7 mouse cellular contexts compared by ENCODE assay signal in genomic region chr8:83200191-83201177, GRCm38 (mm10). TPM values are rescaled to one million over a fixed set of nuclear protein-coding genes. Genes with fewer than 3 reads are reported as not detected.
DNase-seq lines count a peak whose midpoint lies in the region; ATAC-seq lines count a peak whose summit lies in the region.

No protein-coding gene starts in this region.

- H3K4me2 ChIP-seq in midbrain, embryonic 14.5 days (ENCODE audit: low read length): no peak overlapping the region
- no peak overlapping the region for H3K4me2 ChIP-seq in midbrain, embryonic 11.5 days
- H3K4me2 ChIP-seq in intestine, embryonic 16.5 days (ENCODE audit: low read depth, low read length): peak overlapping the region; percentile 33; the same call in 1 of the 2 replicates

- peaks cover 15% of the 10 kb centered on the region for H3K4me1 ChIP-seq in midbrain, embryonic 14.5 days (ENCODE audit: control insufficient read depth, insufficient read depth, low read length)
- H3K4me1 ChIP-seq in midbrain, embryonic 11.5 days (ENCODE audit: control insufficient read depth, insufficient read depth, low read length): no peaks in the 10 kb centered on the region
- peaks cover 12% of the 10 kb centered on the region for H3K4me1 ChIP-seq in intestine, embryonic 16.5 days (ENCODE audit: control insufficient read depth, insufficient read depth, low read length)

- 72% methylated on average over 16 of the region's 16 CpGs for WGBS in midbrain, embryonic 14.5 days
- 87% methylated on average over 16 of the region's 16 CpGs for WGBS in midbrain, embryonic 11.5 days
- 54% methylated on average over 16 of the region's 16 CpGs for WGBS in intestine, embryonic 16.5 days

- H3K27me3 ChIP-seq in midbrain, embryonic 14.5 days (ENCODE audit: control insufficient read depth, insufficient read depth, low read length): no peaks in the 10 kb centered on the region
- no peaks in the 10 kb centered on the region for H3K27me3 ChIP-seq in midbrain, embryonic 11.5 days (ENCODE audit: control insufficient read depth, insufficient read depth, low read length)
- H3K27me3 ChIP-seq in intestine, embryonic 16.5 days (replicated peaks; ENCODE audit: control insufficient read depth, insufficient read depth, low read length): no peaks in the 10 kb centered on the region

- H3K9me3 ChIP-seq in midbrain, embryonic 14.5 days (ENCODE audit: control insufficient read depth, low read length): no peaks in the 10 kb centered on the region
- no peaks in the 10 kb centered on the region for H3K9me3 ChIP-seq in midbrain, embryonic 11.5 days (ENCODE audit: control insufficient read depth, low read length)
- H3K9me3 ChIP-seq in intestine, embryonic 16.5 days (ENCODE audit: control insufficient read depth, low read length): no peaks in the 10 kb centered on the region

- ATAC-seq in midbrain, embryonic 14.5 days (ENCODE audit: low FRiP score, low TSS enrichment): no peak
- ATAC-seq in midbrain, embryonic 11.5 days (ENCODE audit: low FRiP score): no peak
- peak; percentile 78 for ATAC-seq in intestine, embryonic 16.5 days
- 0 out of 2 replicates have a peak, but pooled peaks have one; percentile 31 for ATAC-seq in megakaryocyte, adult 5-6 weeks (ENCODE audit: poor library complexity, severe bottlenecking)

- H3K9ac ChIP-seq in midbrain, embryonic 14.5 days (replicated peaks; ENCODE audit: low read length): no peak overlapping the region
- H3K9ac ChIP-seq in midbrain, embryonic 11.5 days (ENCODE audit: low read length): no peak overlapping the region
- no peak overlapping the region for H3K9ac ChIP-seq in intestine, embryonic 16.5 days (ENCODE audit: low read depth, low read length)

- peak; percentile 58 for DNase-seq in midbrain, embryonic 14.5 days
- no peak for DNase-seq in midbrain, embryonic 11.5 days (ENCODE audit: low spot score, missing footprints)
- DNase-seq in cerebellum, adult 11 months: peak; percentile 76
- DNase-seq in gastrocnemius, postnatal 10 days: peak; percentile 20
- DNase-seq in thymus, postnatal 0 days (ENCODE audit: low spot score): no peak

- H3K4me3 ChIP-seq in midbrain, embryonic 14.5 days (replicated peaks; ENCODE audit: low read depth, low read length): no peak overlapping the region
- no peak overlapping the region for H3K4me3 ChIP-seq in midbrain, embryonic 11.5 days (ENCODE audit: low read depth, low read length)
- H3K4me3 ChIP-seq in intestine, embryonic 16.5 days (ENCODE audit: low read length): no peak overlapping the region

- no peaks in the 10 kb centered on the region for H3K36me3 ChIP-seq in midbrain, embryonic 14.5 days (ENCODE audit: control insufficient read depth, insufficient read depth, low read length)
- H3K36me3 ChIP-seq in midbrain, embryonic 11.5 days (ENCODE audit: control insufficient read depth, insufficient read depth, low read length): no peaks in the 10 kb centered on the region
- H3K36me3 ChIP-seq in intestine, embryonic 16.5 days (ENCODE audit: control insufficient read depth, insufficient read depth, low read length): no peaks in the 10 kb centered on the region

- peak overlapping the region; percentile 45; the same call in 1 of the 2 replicates for H3K27ac ChIP-seq in midbrain, embryonic 14.5 days (replicated peaks; ENCODE audit: low read depth, low read length)
- no peak overlapping the region for H3K27ac ChIP-seq in midbrain, embryonic 11.5 days (ENCODE audit: low read depth, low read length)
- peak overlapping the region; percentile 50 for H3K27ac ChIP-seq in intestine, embryonic 16.5 days (ENCODE audit: low read length)

RNA-seq across cellular contexts. Expression of gene Gm10645, which starts 34.5 kb away (rescaled TPM):
- 9.3 and 13.1 TPM in 2 replicates for polyA plus RNA-seq in midbrain, embryonic 14.5 days (2014; fragmentation: Nextera tagmentation; extraction: Ambion mirVana)
- polyA plus RNA-seq in midbrain, embryonic 11.5 days (2014; fragmentation: Nextera tagmentation; extraction: Ambion mirVana): 5.8 and 6.6 TPM in 2 replicates
- total RNA-seq in gastrocnemius, postnatal 10 days (2021): under 1 TPM in 1 of 2 experiments, not detected in 1; 0.32 TPM
- 0.43 and 1.0 TPM in 2 replicates for polyA plus RNA-seq in intestine, embryonic 16.5 days (2015; fragmentation: Nextera tagmentation; extraction: Ambion mirVana)
- 0.29 and 0.89 TPM in 2 replicates for total RNA-seq in megakaryocyte, adult 5-6 weeks (2015)
- 0.51 TPM in 1 of 2 replicates, not detected in the other for total RNA-seq in megakaryocyte, adult 5-6 weeks (2017)
- polyA plus RNA-seq in thymus, postnatal 0 days (2015; fragmentation: Nextera tagmentation; extraction: Ambion mirVana): 0.56 and 0.90 TPM in 2 replicates

RNA-seq across cellular contexts. Expression of gene Tbc1d9, which starts 35.3 kb away (rescaled TPM):
- 21.7 and 22.1 TPM in 2 replicates for polyA plus RNA-seq in midbrain, embryonic 14.5 days (2014; fragmentation: Nextera tagmentation; extraction: Ambion mirVana)
- 11.3 and 11.8 TPM in 2 replicates for polyA plus RNA-seq in midbrain, embryonic 11.5 days (2014; fragmentation: Nextera tagmentation; extraction: Ambion mirVana)
- total RNA-seq in gastrocnemius, postnatal 10 days (2021): 1 to 10 TPM; 2.4 to 3.3 TPM
- 1.3 and 1.6 TPM in 2 replicates for polyA plus RNA-seq in intestine, embryonic 16.5 days (2015; fragmentation: Nextera tagmentation; extraction: Ambion mirVana)
- 6.5 and 9.3 TPM in 2 replicates for total RNA-seq in megakaryocyte, adult 5-6 weeks (2015)
- 13.4 and 18.6 TPM in 2 replicates for total RNA-seq in megakaryocyte, adult 5-6 weeks (2017)
- polyA plus RNA-seq in thymus, postnatal 0 days (2015; fragmentation: Nextera tagmentation; extraction: Ambion mirVana): 1.2 and 1.4 TPM in 2 replicates

Comparison
In these comparisons a context has a peak if more than half of its experiments do, and no peak if none do; other contexts are left out.
1. DNase-seq: peak in midbrain, embryonic 14.5 days (single experiment), cerebellum, adult 11 months (single experiment) and gastrocnemius, postnatal 10 days (single experiment); none in midbrain, embryonic 11.5 days (single experiment) and thymus, postnatal 0 days (single experiment).
2. ATAC-seq: peak in intestine, embryonic 16.5 days (single experiment) and megakaryocyte, adult 5-6 weeks (single experiment); none in midbrain, embryonic 14.5 days (single experiment) and midbrain, embryonic 11.5 days (single experiment).